Mouse (Mus musculus) retina, postnatal 7 days (tissue): ENCODE measurements around the gene Ghrhr.

Experiments
- DNase-seq: peaks from one replicate; pipeline ENCODE4 v3.0.0-alpha.2; 2012; ENCODE audit warnings: low read depth, low spot score

The Ghrhr gene

DNA sequence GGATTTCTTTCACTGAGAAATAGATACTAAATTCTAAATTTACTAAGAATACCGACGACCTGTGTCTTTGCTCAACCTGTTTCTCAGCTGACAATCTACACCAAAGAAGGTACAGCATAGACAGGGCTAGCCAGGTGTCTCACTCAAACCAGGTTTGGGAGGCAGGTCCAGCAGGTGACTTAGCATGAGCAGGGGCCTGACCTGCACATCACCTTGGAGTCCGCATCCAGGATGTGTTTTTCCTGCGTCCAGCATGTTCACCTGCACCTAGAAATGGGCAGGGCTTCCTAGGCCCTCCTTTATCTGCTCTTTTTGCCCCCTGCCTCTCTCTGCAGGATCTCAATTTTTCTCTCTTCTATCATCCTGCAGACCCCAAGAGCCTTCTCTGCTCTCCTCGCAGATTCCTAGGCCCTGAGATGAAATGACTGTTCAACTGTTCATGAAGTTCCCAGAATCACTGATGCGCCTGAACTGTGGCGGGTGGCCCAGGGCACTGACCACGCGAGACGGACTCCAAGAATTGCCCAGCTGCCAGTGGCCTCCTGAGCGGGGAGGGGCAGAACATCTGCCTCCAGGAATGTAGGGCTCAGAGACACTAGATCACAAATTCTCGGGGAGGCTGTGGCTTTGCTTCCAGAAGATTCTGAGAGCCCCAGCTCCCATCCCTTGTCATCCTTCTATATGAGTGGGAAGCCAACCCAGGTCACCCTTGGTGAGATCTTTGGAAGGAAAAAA lies 22.2 kb upstream of the Ghrhr start:
- no peak for DNase-seq

DNA sequence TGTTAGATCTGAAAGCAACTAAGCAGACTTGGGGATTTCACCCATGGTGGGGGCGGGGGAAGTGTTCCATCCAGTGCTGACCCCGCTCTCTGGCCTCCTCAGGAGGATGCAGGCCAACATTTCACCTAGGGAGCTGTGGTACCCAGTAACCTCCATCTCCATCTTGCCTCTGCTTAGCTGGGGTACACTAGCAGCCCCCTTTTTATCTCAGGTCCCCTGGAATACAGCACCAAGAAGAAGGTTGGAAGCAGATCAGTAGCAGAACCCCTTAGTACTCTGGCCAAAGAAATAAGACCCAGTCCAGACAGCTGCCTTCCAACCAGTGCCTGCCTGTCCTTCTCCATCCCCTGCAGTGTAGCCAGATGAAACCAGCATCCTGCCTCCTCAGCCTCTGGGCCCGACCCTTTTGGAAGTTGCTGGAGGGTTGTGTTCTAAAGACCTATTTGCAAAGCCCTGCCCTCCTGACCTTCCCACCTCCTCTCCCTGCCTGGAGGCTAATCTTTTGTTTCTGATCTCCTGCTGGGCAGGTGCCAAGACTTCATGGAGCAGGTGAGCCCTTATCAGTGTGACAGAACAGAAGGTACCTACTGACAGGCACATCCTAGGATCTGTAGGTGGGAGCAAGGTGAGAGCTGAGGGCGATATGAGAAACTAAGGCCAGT lies 21.5 kb upstream of the Ghrhr start:
- DNase-seq, result no peak

DNA sequence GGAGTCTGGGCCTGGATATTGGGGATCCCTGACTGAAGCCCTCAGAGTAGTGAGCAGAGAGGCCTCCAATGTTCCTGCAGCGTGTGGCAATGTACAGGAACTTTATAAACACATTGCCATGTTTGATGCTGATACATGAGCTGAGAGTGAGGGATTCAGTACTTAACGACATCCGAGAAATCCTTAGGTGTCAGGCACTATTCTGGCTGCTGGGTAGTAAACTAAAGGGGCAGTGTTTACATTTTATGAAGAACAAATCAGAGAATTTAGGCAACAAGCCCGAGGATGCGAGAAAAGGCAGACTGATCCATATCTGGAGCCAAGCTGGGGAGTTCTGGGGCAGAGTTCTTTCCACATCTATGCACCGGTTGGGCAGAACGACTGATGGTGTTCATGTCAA lies 20.5 kb upstream of the Ghrhr start:
- DNase-seq, result no peak

DNA sequence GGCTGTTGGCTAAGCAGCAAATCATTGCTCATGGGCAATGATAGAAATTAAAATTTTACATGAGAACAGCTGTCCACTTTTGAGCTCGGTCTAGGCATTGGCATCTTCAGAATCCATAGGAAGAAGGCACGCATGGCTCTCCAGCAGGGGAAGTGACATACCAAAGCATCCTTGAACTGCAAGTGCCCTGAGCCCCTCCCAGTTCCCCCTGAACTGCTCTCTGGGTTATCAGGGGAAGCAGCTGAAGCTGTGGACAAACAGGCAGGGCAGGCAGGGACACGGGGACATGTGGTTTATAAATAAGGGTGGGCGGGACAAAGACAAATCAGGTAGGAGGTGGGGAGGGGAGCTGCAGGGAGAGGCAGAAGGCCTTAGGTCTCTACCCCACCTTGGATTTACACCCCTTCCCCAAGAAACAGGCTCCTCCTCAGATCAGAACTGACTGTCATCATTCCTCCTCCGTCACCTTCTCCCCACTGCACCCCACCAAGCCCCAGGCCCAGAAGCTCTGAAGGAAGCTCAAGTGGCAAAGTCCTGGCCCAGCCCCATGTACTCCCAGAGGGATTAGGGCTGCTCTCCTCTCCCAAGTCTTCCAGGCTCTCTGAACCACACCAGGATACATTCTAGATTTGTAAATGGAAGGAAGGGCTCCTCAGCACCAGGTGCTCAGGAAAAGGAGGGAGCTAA lies 19.9 kb upstream of the Ghrhr start:
- DNase-seq, result no peak

DNA sequence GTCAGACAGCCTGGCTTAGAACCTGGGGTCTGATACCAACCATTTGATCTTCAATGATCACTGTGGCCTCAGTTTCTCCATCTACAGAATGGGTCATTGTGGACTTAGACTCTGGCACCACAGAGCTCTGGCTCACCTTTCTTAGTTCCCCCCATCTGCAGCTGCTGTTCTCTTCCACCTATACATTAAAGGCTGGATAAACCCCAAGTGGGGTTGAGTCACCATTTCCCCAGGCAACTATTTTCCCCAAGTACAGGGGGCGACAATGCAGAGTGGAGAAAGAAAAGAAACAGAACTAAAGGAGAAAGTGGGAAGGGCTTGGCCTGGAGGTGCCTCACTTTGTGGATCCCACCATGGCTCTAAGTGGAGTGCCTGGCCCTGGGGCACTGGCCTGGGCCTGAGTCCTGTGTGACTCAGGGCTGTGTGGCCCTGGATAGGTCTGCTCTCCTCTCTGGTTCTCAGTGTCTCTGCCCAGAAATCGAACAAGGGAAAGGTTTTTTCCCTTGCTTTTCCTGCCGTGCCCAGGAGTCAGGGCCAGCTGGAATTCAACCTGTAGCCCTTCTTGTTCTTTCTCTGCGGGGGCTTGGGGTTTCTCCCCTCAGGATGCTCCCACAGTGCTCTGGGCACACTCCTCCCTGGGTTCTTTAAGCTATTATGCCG lies 19.0 kb upstream of the Ghrhr start:
- DNase-seq, result no peak

DNA sequence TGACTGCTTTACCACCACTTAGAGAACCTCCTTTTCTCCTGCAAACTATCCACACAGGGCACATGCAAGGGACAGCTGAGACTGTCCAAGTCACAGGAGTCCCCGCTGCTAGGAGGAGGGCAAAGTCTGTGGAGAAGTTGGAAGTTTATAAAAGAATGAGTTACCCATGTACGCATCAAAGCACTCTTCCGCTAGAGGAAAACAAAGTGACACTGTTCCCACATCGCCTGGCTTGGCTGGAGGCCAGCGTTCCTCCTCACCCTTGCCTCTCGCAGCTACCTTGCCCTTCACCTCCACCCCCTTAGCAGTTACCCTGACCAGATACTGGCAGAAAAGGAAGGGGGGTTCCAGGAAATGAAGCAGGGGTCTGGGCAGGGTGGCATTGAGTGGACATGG lies 18.5 kb upstream of the Ghrhr start:
- DNase-seq, result no peak

DNA sequence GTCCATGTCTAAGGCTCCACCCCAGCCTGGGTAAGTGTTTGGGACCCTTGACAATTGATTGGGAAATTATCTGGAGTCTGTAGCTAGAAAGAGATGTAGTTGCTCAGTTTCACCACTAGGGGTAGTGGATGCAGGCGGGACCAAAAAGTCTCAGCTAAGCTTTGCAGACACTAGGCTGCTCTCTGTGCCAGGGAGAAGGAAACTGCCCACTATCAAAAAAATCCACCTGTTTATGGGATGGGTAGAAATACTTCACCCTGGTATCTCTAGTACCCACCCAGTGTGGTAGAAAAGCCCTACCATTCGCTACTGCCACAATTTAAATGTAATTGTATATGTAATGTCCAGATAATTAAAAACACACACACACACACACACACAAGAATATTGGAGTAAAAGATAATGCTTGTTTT lies 17.4 kb upstream of the Ghrhr start:
- peak; percentile 13 for DNase-seq

DNA sequence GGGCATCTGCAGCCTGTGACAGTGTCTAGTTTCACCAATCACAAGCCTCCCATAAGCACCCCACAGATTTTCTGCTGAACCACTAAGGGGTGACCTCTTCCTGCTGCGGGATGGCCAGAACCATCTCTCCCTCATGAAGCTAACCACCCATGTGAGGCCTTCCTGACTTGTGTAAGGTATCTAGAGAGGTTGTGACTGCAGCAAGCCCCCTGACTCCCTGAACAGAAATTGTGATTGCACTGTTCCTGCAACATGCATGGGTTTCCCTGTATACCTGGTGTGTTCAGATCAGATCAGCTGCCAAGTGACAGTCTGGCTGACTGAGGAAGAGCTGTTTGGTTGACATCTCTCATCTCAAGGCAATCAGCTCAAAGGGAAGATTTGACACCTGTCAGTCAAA lies 13.4 kb upstream of the Ghrhr start:
- no peak for DNase-seq

DNA sequence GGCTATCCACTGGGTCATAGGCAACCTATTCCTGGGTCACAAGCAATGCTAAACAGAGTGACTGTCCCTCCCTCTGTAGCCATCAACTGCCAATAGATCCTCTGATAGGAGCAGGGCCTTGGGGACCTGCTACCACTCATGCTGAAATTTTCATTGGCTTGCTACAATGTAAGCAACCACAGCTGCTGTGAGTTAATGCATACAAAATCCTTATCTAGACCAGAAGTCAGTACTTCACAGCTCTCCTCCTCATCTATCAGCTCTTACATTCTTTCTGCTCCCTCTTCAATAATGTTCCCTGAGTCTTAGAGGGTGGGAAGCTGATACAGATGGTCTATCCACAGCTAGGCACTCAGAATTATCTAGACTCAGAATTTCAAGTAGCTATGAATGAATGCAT lies 9.0 kb upstream of the Ghrhr start:
- DNase-seq, result no peak

DNA sequence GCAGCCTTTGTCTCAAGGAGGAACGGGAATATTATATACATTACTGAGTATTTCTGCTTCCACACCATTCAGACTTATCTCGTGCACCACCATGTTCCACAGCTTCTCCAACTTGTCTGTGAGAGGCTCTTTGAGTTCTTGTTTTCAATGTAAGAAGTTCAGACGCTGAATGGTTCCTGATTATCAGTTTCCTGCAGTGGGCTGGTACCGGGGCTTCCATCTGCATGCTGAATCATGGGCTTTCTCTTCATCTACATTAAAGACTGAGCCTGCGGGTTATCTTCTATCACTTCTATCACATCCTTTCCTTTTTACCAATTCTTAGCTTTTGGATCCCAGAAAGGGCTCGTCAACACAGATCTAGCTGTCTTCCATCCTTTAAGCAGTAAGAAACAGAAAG lies 5.3 kb upstream of the Ghrhr start:
- no peak for DNase-seq

DNA sequence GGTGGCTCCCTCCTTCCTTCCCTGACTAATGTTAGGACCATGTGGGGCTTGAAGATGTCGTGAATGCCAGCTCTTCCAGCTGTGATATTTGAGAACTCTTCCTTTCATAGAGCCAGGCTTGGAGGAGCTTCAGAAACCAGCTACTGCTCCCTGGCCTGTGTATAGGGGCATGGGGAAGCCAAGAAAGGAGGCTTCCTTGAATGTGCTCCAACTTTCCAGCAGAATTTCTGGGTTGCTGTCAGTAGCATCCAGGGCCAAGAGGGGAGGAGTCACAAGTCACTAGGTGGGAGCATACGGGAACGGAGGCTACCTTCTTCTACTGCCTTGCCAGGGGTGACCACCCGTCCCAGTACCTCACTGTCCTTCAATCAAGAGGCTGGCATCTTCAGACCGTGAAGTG lies 416 bp downstream of the Ghrhr start:
- no peak for DNase-seq

DNA sequence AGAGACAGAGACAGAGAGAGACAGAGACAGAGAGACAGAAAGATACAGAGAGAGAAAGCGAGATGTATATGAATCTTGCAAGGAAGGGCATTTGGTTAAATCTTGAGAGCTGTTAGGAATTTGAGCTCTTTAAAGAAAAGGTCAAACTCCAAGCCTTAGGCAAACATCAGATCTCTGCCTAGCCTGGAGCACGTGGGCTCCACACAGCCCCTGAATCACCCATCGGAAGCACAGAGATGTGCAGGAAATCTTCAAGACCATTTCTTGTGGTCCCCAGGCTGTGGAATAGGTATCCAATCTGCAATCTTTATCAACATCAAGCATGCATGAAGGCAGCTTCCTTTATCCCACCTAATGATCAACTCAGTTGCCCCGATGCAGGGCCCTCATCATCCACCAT lies 1.4 kb downstream of the Ghrhr start:
- no peak for DNase-seq

DNA sequence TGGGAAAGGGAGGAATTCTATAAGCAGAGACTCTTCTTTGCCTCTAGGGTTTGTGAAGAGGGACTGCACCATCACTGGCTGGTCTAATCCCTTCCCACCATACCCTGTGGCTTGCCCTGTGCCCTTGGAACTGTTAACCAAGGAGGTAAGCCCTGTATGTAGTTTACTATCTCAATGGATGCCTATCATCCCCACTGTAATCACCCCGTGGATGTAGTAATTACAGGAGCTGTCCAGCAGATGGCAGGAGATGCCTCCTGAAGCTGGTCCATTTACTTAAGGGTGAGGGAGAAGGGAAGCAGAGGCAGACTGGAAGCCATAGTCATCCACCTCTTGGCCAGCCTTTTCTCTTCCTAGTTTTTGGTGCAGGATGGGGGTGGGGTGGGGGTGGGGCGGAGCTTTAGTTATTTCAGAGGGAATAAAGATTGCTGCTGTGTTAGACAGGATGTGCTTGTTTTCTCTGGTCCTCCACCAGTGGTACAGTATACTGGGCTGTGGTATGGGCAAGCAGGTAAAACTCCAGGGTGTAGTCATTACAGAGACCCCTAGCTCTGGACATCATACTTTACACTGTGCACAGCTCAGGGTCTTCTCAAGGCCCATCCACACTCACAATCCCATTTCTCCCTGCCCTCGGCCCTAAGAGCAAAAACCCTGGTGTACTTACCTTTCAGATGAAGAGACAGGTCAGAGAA lies 3.7 kb downstream of the Ghrhr start:
- peak; percentile 30 for DNase-seq

DNA sequence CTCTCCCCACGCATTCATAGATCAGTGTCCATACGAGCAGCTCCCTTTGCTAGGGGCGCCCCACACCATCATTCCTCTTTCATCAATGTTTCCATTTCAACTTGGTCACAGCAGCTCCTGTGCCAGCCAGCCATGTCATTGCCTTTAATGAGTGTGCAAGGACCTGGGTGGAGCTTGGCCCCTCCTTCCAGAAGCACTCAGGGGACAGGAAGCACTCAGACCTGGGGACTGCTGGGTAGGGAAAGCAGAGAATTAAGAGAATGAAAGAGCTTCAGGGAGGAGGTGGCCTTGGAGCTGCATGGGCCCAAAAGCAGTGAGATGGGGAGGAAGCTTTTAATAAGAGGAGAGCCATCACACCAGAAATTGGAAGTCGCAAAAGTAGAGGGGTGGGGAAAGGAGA lies 5.9 kb downstream of the Ghrhr start:
- no peak for DNase-seq

DNA sequence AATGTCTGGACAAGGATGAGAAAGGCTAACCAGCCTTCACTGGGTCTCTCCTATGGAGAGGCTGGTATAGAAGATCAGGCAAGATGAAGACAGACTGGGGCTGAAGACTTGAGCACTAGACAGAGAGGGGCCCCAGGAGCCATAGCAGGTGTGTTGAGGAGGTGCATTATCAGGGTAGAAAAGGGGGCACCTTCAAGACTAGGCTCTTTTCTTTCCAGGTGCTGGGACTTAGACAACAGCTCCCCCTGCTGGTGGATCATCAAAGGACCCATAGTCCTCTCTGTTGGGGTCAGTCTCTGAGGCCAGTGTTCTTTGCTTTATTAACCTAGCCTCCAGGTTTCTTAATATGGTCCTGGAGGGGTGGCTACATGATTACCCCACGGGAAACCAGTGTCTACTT lies 7.8 kb downstream of the Ghrhr start:
- peak; percentile 52 for DNase-seq

DNA sequence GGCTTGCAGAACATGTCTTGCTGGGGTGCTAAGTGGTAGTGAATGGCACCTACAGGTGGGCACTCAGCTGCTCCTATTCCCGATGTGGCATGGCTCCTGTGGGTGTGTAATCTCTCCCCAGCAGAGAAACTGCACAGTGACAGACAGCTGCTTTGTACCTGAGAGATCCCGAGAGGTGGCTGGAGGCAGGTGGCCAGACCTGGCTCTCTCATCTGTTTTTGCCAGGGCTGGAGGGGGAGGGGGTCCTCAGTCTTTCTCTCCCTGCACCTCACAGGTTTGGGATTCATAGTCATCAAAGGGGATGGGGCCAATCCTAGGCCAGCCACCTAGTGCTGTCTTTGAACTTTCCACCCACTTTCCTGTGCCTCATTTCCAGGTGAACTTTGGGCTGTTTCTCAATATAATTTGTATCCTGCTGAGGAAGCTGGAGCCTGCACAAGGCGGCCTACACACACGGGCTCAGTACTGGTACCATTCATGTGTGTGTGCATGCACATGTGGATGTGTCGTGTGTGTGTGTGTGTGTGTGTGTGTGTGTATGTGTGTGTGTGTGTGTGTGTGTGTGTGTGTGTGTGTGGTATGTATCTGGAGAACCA lies 8.4 kb downstream of the Ghrhr start:
- no peak for DNase-seq

DNA sequence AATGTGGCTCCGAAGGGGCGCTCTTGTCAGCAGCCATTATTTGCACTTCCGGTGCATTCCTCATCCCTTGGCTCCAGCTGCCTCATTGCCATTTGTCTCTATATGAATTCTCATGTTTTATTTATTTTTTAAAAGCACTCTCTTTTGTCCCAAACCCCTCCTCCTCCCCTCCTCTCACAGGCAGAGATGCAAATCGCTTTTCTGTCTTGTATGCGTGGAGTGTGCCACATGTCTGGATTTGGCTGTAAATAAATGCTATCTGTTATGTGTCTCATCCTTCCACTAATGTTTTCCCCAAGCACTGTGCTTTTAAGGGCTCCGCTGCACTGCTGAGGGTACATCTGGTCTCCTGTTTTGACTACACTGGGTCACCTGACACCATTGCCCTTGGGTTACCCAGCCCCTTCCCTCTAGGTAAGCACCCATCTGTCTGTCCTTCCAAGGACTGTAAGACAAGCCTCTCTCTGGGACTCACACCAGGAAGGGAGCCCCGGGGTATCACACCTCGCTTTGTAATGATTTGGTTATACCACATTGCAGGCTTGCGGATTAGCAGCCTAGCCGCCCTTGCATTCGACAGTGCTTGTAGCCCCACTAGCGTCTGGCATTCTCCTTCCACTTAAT lies 12.6 kb downstream of the Ghrhr start:
- no peak for DNase-seq

DNA sequence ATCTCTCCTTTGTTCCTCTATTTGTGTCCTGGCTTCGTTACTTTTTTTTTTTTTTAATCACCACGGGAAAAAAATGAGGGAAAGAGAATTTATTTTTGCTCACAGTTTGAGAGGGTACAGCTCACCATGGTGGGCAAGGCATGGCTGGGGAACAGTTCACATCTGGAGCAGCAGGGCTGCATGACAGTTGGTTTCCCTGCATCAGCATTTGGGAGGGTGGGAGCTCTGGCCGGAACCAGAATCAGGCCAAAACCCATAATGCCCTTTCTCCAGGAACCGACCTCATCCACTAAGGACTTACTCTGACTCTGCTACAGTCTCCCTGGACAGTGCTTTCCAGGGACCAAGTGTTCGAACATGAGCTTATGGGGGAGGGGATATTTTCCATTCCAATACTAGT lies 13.2 kb downstream of the Ghrhr start:
- DNase-seq, result no peak

DNA sequence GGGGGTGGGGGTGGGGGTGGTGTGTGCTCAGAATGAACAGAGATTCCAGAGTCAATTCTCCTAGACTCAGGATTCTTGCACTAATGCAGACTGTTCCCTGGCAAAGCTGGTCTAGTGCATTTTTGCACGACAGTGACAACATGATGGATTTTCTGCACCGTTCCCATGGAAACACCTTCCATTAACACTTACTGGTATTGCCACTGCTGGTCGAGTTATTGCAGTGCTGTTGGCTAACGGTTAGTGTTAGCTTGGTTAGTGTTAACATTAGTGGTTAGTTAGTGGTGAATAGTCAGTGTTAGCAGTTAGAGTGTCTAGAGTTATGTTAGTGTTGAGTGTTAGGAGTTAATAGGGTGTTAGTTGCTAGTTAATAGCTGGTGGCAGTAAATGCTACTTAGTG lies 15.7 kb downstream of the Ghrhr start:
- no peak for DNase-seq

DNA sequence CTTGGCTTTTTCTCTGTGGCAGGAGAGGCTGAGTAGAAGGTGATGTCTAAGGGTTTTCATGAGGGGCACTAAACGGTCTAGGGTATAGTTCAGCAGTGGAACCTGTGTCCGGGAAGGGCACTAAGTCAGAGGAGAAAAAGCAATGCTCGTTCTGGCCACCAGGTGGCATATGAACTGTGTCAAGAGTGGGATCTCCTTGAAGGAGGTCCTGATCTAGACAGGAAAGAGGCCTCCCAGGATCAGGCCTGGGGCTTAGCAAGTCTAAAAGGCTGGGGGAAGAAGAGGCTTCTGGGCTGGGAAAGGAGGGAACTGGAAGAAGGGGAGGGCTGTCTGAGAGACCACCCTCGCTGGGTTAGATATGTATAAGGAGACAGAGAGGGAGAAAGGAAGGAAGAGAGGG lies 16.4 kb downstream of the Ghrhr start:
- peak; percentile 67 for DNase-seq

DNA sequence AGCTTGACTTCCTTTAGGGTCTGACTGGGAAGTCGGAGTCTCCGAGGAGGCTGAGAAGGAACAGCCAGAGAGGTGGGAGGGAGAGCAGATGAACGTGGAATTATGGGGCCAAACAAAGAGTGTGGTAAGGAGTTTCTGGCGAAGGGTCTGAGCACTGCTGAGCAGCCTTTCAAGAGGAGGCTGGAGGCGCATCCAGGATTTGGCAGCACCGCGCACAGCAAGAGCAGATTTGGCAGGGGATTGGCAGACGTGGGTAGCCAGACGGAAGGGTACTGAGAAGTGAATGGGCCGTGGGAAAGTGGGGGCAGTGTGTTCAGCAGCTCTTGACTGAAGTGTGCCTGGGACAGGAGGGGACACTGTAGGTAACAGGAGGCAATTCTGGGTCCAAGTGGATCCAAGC lies 18.8 kb downstream of the Ghrhr start:
- no peak for DNase-seq
